ENCODE assay signal across 28 mouse cellular contexts in the genomic region with DNA sequence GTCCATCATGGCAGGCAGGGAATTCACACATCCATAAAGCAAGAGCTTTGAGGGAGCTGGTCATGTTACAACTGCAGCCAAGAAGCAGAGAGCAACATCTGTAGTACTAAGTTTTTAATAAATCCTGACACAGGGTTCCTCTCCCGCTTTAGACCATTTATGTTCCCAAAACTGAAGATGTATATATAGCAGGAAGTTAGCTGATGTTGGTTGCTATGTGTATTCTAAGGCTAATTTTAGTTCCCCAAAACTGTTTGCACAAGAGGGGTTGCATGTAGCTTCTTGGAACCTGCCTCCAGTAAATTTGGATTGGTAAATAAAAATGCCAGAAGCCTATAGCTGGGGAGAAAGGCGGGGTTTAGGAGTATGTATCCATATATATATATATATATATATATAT. TPM values are rescaled to one million over a fixed set of nuclear protein-coding genes. Genes with fewer than 3 reads are reported as not detected.
"Had no signal": no experiment of that assay in that cellular context is flagged by ENCODE, and none has a peak within 500 bp of the region (broad histone marks: within the 10 kb centered on the region; RNA-seq: fewer than 3 reads in every experiment).

No protein-coding gene starts in this region.

- H3K27ac ChIP-seq: kidney, postnatal 0 days; limb, embryonic 10.5 days; limb, embryonic 13.5 days; liver, embryonic 12.5 days; liver, embryonic 15.5 days; lung, embryonic 15.5 days; neural tube, embryonic 12.5 days; neural tube, embryonic 15.5 days; stomach, postnatal 0 days had no signal

- H3K36me3 ChIP-seq: limb, embryonic 10.5 days; limb, embryonic 13.5 days; liver, embryonic 12.5 days; liver, embryonic 15.5 days; lung, embryonic 15.5 days; neural tube, embryonic 12.5 days; neural tube, embryonic 15.5 days had no signal

- ATAC-seq: intestine, postnatal 0 days; liver, embryonic 12.5 days had no signal

- H3K9ac ChIP-seq: limb, embryonic 13.5 days; liver, embryonic 12.5 days; liver, embryonic 15.5 days; lung, embryonic 15.5 days; neural tube, embryonic 12.5 days; neural tube, embryonic 15.5 days had no signal

- DNase-seq: kidney, adult 2 months; kidney, postnatal 25 days; liver; lung, adult 18-20 months; midbrain, embryonic 14.5 days; right cerebral cortex, adult 18-20 months; right cerebral cortex, postnatal 14 days; right cerebral cortex, postnatal 4 days; thymus, adult 2 months; thymus, postnatal 25 days had no signal

- H3K27me3 ChIP-seq: limb, embryonic 13.5 days; liver, embryonic 12.5 days; liver, embryonic 15.5 days; lung, embryonic 15.5 days; neural tube, embryonic 12.5 days; neural tube, embryonic 15.5 days had no signal

- H3K9me3 ChIP-seq: limb, embryonic 10.5 days; limb, embryonic 13.5 days; liver, embryonic 12.5 days; liver, embryonic 15.5 days; lung, embryonic 15.5 days; neural tube, embryonic 12.5 days; neural tube, embryonic 15.5 days had no signal

- H3K4me1 ChIP-seq: liver, embryonic 12.5 days; neural tube, embryonic 12.5 days; neural tube, embryonic 15.5 days had no signal

- H3K4me2 ChIP-seq: limb, embryonic 13.5 days; liver, embryonic 12.5 days; liver, embryonic 15.5 days; lung, embryonic 15.5 days; midbrain, embryonic 11.5 days; neural tube, embryonic 12.5 days; neural tube, embryonic 15.5 days had no signal

- H3K4me3 ChIP-seq: limb, embryonic 10.5 days; limb, embryonic 13.5 days; liver, embryonic 12.5 days; liver, embryonic 15.5 days; lung, embryonic 15.5 days; neural tube, embryonic 12.5 days; neural tube, embryonic 15.5 days had no signal

RNA-seq across cellular contexts. Expression of gene Il2, which starts 16.1 kb away (rescaled TPM):
- total RNA-seq: layer of hippocampus, adult 8-10 months; layer of hippocampus, postnatal 14 days; left cerebral cortex, adult 8-10 months; left cerebral cortex, postnatal 25 days; megakaryocyte-erythroid progenitor cell, adult 5-6 weeks; midbrain, postnatal 0 days had no signal
- polyA plus RNA-seq: large intestine, adult 2 months; thymus, adult 2 months had no signal
